Mouse (Mus musculus) ZHBTc4 (cell line): ENCODE data around the gene Tubg1.
A peak's percentile ranks its signal among the peaks of the same experiment; 100 is the strongest.
"Not testable (repeated sequence)": the region's sequence is repeated elsewhere in the genome, so short reads cannot be mapped to it uniquely, and the experiment has no call there.

Source experiments
- DNase-seq: peaks from one replicate; pipeline ENCODE4 v3.0.0-alpha.2; 2011; ENCODE audit warnings: low read depth, low spot score

Tubg1 gene

DNA sequence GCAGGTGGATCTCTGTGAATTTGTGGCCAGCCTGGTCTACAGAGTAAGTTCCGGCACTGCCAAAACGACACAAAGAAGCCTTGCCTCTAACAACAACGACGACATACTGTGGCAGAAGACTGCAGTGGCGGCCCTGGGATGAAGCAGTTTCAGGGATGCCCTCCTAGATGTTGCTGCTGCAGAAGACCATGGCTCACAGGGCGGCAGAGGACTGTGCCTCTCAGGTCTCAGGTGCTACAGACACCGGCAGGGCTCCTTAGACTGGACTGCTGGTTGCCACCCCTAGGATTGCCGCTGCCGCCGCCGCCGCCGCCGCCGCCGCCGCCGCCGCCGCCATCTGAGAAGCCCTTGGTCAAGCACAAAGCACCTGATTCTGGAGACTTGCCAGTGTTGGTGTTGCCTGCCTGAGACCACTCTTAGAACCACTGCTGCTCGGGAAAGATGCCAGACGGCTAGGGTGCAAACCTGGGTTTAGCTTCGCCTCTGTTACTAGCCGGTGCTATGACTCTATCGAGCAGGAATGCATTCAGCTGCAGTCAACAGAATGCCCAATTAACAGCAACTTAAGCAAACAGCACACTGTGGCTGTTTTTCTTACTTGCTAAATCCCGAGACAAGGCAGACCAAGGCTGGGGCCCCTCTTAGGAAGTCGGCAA, 20.6 kb downstream of the Tubg1 start:
- DNase-seq: no peak

DNA sequence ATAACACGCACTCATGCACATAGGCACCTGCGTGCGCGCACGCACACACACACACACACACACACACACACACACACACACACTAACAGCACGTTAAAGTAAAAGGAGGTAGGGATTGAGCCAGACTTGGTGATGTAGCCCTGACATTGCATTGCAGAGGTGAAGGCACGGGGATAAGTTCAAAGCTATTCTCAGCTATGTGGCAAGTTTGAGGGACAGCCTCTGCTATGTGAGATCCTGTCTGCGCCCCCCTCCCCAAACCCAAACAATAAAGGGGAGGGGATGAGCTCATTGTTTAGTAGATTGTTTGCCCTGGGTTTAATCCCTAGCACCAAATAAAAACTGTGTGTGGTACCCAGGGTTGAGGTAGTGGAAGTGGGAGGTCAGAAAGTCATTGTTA, 21.4 kb downstream of the Tubg1 start:
- no peak for DNase-seq

DNA sequence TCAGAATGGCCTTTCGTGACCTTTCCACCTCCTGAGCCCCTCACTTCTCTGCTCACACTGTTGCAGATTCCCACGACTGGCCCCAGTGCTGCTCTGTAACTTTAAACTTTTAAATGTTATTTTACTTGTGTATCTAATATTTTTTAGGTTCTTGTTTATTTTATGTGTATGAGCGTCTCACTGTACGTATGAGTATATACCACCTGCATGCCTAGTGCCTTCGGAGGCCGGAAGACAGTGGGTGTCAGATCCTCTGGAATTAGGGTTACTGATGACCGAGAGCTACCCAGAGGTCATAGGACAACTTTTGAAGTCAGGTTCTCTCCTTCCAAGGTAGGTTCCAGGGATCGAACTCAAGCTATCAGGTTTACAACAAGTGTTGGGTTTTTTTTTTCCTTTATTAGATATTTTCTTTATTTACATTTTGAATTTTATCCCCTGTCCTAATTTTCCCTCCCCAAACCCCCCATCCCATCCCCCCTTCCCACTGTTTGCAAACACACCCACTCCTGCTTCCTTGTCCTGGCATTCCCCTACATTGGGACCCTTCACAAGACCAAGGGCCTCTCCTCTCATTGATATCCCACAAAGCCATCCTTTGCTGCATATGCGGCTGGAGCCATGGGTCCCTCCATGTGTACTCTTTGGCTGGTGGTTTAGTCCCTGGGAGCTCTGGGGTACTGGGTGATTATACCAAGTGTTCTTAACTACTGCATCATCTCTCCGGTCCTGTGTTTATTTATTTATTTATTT, 22.7 kb downstream of the Tubg1 start:
- no peak for DNase-seq

GRCm38 (mm10) chr11:101143338-101144225, 23.8 kb downstream of the Tubg1 start:
- peak; percentile 82 for DNase-seq

DNA sequence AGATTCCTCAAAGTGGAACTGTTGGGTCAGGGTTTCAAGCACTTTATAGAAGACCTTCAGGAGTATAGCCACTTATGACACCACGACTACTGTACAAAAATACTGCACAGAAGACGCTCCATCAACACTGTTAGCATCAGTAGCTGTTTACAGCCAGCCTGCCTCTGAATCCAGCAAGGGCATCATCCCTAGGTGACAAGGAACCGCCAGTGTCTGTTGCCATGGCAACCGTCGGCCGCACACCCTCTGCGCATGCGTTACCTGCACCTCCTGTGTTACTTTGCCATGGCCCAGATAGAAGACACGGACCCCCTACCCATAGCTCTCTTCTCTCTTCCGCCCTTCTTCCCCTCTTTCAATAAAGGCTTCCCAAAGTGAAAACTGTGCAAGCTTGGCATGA, 26.6 kb downstream of the Tubg1 start:
- peak; percentile 74 for DNase-seq

- DNase-seq: peak; percentile 39
Observed at GRCm38 (mm10) chr11:101148751-101149150, 29.0 kb downstream of the Tubg1 start.

DNA sequence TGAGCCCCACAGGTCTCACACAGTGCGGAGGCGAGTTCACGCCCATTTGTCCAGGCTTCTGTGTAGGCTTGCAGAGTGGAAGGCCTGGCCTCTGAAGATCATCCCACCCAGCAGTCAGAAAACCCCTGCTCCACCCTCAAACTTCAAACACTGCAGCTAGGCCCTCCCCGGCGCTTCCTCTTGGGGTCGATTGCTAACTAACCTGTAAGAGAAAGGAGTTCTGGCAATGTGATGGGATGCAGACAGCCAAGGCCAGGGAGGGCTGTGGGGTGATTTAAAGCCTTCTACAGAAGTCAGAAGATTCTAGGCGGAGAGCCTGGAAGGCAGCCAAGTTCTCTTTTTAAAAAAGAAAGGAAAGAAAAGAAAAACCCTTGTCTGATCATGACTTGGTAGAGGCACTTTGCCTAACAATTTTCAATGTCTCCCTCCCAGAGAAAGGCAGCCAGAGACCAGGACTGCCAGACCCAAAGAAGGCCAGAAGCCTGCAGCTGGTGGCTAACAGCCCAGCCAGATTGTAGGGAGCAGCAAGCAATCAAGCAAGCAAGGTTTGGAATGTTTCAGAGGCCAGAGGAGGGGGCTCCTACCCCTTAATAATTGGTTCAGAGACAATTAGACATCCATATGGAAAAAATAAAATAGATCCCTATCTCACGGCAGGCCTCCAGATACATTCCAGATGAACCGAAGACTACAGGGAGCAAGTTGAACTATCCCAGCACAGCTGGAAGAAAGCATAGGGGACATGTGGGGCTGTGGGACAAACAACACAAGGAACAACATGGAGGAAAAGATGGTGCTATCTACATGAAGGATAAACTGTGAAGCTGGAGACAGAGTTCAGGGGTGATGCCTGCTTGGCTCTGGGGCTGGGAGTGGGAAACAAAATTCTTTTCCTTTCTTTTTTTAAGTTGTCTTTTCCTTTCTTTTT, 29.7 kb downstream of the Tubg1 start:
- DNase-seq: peak; percentile 74

GRCm38 (mm10) chr11:101151063-101151462, 31.3 kb downstream of the Tubg1 start:
- no peak for DNase-seq

- DNase-seq: no peak
Observed at GRCm38 (mm10) chr11:101152825-101153224, 33.1 kb downstream of the Tubg1 start.

DNA sequence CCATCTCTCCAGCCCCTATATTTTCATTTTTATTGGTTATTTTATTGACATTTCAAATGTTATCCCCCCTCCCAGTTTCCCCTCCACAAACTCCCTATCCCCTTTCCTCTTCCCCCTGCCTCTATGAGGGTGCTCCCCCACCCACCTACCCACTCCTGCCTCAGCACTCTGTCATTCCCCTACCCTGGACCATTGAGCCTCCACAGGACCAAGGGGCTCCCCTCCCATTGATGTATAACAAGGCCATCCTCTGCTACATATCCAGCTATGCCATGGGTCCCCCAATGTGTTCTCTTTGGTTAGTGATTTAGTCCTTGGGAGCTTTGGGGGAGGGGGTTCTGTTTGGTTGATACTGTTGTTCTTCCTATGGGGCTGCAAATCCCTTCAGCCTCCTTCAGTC, 34.9 kb downstream of the Tubg1 start:
- DNase-seq: no peak

- no peak for DNase-seq
Observed at GRCm38 (mm10) chr11:101155151-101155550, 35.4 kb downstream of the Tubg1 start.

DNA sequence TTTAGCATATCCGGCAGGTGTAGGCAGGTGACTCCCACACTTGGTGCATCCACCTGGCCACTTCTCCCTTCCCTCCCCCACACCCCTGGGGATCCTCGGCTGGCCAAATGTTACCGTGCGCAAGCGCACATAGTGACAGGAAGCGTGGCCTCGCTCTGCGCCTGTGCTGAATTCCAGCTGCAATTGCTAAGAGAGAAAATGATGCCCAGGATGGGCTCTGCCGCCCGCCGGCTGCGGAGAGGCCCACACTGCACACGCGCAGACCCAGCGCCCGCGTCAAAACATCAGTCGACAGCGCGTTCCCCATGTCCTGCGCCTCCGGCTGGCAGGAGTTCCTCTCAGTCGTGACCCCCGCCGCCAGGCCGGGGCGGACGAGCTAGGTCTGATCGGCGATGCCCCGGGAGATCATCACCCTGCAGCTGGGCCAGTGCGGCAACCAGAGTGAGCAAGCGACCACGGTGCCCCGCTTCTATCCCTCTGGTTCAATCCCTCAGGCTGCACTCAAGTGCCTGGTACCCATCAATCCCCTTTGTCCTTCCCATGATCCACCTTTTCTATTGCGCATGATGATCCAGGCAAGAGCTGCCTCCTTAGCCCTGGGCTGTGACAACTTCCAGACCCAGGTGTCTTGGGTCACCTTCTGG, 36.1 kb downstream of the Tubg1 start, which contains the start of gene Tubg2:
Gene Tubg2 (plus strand): TSS at position 180 of the 644 bp plus-strand sequence.
- DNase-seq: peak; percentile 59

DNA sequence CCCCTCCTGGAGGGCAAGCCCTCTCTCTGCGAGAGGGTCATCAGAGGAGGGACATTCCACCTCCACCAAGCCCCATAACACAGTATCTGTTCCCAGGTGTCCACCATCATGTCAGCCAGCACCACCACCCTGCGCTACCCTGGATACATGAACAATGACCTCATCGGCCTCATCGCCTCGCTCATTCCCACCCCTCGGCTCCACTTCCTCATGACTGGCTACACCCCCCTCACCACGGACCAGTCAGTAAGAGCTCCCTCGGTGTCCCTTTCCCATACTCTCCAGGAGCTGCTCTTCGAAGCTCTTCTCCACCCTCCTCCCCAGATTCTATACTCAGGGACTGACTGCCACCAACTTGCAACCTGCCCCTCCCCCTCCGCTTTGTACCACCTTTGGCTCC, 40.4 kb downstream of the Tubg1 start:
- not testable (repeated sequence) for DNase-seq

- peak; percentile 57 for DNase-seq
Observed at GRCm38 (mm10) chr11:101160981-101161505, 41.3 kb downstream of the Tubg1 start.

DNA sequence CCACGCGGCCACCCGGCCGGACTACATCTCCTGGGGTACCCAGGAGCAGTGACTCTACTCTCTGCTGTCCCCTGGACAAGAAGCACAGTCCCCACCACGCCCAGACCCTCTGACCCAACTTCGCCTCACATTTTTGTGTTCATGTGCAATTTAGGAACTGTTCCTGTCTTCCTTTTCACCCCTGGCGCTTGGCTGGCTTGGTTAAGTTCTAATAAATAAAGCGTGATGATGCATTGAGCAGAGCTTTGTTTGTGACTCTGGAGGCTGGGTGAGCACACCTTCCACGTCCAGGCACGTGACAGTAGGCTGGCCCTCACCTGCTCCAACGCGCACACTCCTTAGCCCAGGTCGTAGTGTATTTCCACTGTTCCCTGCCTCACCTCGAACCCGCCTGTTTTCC, 41.8 kb downstream of the Tubg1 start:
- no peak for DNase-seq

DNA sequence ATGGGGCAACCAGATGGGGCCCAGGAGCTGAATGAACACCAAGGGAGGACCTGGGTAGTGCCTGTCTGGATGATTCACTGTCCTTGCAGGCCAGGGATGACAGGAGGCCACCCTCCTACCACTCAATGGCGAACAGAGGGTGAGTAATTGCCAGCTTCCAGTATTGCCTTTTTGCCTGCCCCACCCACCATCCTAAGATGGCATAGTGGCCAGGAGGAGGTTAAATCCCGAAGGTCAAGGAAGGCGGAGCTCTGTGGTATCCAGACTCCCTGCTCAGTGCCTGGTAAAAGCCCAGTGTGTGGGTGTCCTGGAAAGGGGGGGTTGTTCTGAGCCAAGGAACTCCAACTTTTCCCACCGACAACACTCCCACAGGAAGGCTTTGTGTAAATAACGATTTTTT, 42.6 kb downstream of the Tubg1 start:
- no peak for DNase-seq

GRCm38 (mm10) chr11:101162772-101163171, 43.0 kb downstream of the Tubg1 start:
- no peak for DNase-seq

- DNase-seq: peak; percentile 75
Observed at GRCm38 (mm10) chr11:101163476-101164350, 44.0 kb downstream of the Tubg1 start.

- peak; percentile 22 for DNase-seq
Observed at GRCm38 (mm10) chr11:101164351-101164665, 44.6 kb downstream of the Tubg1 start.
